Mouse (Mus musculus): ENCODE measurements at regions not wholly inside any gene's neighbourhood (a gene's known extent, or its start where the extent isn't known, plus 50 kb on each side); places are given as distances from the start of the nearest gene placed in this dataset.
A peak's percentile ranks its signal among the peaks of the same experiment; 100 is the strongest.

DNA sequence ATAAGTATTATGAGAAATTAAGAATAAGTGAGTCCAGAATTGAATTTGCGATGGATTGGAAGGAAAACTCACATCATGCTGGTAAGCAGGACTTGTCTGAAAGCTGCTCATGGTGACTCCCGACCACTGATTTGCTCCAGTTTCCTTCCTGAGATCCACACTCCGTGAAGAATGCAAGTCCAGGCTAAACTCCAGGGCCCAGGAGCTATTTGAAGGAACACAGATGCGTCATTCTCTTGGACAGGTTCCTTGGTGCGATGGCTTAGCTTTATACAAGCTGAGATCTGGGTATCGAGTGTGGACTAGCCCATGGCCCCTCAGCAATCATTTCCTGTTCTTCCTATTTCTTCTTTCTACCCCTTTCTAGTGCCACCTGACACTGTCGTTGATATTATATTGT lies 192.3 kb upstream of the Zfp64 start:
- no peak for DNase-seq (ENCODE audit: low spot score)

DNA sequence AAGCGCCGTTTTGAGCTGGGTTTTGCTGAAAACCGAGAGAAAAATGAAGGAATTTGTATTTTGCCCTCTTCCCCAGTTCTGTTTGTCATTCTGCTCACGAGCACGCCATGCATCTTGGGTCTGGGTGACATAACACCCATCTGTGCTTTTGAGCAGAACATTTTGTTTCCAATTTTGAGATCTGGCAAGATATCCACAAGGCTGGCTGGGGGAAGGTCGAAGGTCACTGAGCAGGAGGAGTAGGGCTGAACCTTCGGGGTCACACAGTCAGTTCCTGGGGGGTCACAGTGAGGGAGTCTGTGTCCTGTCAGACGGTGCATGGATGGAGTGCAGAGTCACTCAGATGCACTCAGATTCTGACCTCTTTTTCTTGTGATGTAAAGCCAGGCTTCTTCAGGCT lies 186.8 kb upstream of the Zfp64 start:
- DNase-seq (ENCODE audit: low spot score): no peak

- DNase-seq (ENCODE audit: low spot score): no peak
Observed at GRCm38 (mm10) chr2:169133855-169134254, 178.5 kb upstream of the Zfp64 start.

DNA sequence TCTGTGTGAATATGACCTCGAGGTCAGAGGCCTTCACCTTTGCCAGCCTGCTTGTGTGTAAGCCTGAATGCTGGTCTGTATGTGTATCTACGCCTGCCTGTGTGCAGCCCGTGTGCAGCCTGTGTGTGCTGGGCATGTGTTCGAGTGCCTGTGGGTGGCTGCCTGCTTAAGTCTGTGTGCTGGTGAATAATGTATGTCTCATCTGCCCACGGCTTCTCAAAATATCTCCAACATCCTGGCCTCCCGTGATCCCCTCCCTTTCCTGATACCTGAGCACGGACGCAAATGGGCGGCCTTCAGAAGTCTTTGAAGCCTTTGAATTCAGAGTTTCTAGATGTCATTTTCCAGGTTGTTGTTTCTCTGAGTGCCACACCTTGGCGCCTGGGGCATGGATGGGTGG lies 170.1 kb upstream of the Zfp64 start:
- no peak for DNase-seq (ENCODE audit: low spot score)

- DNase-seq (ENCODE audit: low spot score): no peak
Observed at GRCm38 (mm10) chr2:169122887-169123286, 167.5 kb upstream of the Zfp64 start.

DNA sequence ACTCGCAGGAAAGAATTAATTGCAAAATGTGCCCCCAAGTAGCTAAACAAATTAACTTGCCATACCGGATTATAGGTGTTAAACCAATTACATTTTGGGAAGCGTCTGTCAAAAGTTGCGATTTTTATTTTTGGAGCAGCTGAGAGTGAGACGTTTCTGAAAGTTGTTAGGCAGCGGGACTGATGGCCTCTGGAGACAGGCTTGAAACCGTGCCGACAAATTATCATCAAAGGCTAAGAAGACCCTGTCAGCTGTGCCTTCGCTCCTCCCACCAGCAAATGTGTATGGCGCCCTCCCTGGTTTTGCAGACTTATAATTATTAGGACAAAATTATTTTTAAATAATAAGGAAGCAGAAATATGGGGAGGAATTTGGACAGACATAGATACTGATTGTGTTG lies 161.5 kb upstream of the Zfp64 start:
- DNase-seq (ENCODE audit: low spot score): no peak

DNA sequence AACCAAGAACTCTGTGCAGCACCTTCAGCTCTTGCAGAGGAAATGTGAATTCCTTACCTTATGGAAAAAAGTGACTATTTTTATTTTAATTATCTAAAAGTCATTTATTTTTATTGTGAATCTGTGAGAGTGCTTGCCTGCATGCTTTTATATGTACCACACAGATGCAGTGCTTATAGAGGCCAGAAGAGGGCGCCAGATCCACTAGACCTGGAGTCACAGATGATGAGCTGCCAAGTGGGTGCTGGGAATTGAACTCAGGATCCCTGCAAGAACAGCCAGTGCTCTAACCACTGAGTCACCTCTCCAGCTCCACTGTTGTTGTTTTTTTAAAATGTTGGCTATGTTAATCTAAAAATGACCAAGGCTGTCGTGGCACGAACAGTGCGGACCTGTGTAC lies 153.7 kb upstream of the Zfp64 start:
- DNase-seq (ENCODE audit: low spot score): peak; percentile 27

DNA sequence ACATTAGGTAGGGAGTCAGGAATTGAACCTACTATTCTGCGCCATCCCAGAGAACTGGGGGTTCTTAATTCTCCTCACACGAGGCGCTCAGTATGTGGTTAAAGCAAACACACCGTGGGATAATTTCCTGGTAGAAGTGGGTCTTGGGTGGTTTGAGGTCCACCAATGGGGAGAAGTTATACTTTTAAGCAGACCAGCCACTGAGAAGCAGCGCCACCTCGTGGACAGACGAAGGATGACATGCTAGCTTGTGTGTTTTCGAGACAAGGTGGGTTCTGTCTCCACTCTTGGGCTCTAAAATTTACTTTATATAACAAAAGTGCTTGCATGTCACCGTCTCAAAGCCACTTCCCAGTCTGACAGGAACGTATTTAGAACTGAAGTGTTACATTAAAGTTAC lies 152.7 kb upstream of the Zfp64 start:
- DNase-seq (ENCODE audit: low spot score): peak; percentile 71

GRCm38 (mm10) chr2:169101506-169102261 lies 146.3 kb upstream of the Zfp64 start:
- DNase-seq (ENCODE audit: low spot score): no peak

DNA sequence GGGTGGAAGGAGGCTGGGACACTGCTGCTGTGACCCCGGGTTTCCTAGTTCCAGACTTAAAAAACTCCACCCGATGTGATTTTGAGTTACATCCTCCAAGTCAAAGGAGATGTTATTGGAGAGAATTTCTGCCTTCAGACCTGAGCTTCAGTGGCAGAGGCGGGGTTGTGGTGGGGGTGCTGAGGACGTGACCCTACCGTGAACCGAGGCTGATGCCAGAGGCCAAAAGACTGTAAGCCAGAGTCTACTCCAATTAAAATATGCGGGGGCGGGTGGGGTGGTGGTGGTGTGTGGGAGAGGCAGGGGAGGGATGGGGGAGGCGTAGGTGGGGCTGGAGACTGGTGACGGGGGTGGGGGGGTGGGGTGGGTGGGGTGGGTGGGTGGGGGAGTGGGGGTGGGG lies 145.1 kb upstream of the Zfp64 start:
- no peak for DNase-seq (ENCODE audit: low spot score)

GRCm38 (mm10) chr2:169099678-169100077 lies 144.3 kb upstream of the Zfp64 start:
- DNase-seq (ENCODE audit: low spot score): no peak

DNA sequence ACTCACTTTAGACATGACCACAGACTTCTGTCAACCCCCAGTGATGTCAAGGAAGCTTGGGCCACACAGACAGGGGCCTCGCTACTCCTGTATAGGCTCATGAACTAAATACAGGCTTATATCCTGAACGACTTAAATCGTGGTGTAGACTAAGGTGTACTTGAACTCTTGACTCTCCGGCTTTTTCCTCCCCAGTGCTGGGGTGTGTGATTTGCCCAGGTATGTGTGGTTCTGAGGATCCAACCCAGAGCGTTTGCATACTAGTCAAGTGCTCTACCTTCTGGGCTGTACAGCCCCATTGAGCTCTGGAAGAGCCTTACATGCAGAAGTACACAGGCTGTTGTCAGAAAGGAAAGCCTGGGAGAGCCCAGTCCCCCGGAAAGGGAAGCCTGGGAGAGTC lies 143.2 kb upstream of the Zfp64 start:
- DNase-seq (ENCODE audit: low spot score): no peak

GRCm38 (mm10) chr2:169094011-169094754 lies 138.8 kb upstream of the Zfp64 start:
- no peak for DNase-seq (ENCODE audit: low spot score)

- no peak for DNase-seq (ENCODE audit: low spot score)
Observed at GRCm38 (mm10) chr2:169090256-169090655, 134.9 kb upstream of the Zfp64 start.

DNA sequence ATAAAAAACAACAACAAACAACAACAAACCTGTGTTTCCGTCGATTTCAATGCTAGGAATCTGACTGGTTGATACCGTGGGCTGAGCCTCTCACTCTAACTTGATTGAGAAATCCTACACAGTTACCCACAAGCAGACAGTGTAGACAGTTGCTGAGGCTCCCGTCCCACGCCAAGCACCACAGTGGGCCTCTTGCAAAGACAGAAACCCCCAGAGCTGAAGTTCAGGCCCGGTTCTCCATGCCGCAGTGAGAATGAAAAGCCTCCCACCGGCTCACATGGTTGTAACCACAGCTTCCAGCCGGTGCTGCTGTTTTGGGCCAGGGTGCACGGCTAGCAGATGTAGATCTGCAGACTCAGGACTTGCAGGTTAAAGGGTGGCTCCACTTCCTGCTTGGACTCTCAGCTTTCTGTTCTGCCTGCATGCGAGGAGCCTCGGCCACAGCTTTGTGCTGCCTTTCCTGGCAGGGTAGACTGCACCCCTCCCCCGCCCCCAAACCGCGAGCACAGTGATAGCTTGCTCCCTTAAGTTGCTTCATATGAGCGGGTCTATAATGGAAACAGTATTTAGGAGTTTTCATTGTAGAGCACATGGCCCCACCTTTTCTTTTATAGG lies 133.6 kb upstream of the Zfp64 start:
- peak; percentile 63 for DNase-seq (ENCODE audit: low spot score)

GRCm38 (mm10) chr2:169088301-169088700 lies 132.9 kb upstream of the Zfp64 start:
- no peak for DNase-seq (ENCODE audit: low spot score)

DNA sequence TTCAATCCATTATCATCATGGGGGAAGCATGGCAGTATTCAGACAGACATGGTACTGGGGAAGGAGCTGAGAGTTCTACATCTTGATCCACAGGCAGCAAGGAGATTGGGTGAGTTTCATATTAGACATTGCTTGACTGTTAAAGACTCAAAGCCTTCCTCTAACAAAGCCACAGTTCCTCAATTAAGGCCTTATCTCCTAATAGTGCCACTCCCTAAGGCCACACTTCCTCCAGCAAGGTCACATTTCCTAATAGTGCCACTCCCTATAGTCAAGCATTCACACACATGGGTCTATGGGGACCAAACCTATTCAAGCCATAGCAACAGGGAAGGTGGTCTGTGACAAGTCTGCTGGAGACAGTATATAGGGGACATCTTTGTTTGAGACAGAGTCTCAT lies 115.9 kb upstream of the Zfp64 start:
- DNase-seq (ENCODE audit: low spot score): no peak

- DNase-seq (ENCODE audit: low spot score): no peak
Observed at GRCm38 (mm10) chr2:169065166-169065698, 109.8 kb upstream of the Zfp64 start.

DNA sequence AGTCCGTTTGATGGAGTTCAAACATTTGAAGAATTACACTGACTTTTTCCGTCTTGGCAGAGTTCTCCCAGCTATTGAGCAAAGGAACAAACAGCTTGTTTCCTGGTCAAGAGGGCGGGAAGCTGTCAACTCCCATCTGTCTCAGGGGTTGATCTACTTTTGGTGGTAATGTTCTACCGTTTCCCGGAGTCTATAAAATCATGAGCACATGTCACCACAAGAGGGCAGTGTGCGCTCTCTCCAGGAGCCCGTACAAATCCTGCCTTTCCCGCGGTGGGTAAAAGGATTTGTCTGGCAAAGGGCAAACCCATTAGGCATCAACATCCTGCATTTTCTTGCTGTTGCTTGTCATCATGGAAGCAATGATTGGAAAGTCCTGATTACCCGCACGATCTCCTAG lies 106.1 kb upstream of the Zfp64 start:
- peak; percentile 73 for DNase-seq (ENCODE audit: low spot score)

DNA sequence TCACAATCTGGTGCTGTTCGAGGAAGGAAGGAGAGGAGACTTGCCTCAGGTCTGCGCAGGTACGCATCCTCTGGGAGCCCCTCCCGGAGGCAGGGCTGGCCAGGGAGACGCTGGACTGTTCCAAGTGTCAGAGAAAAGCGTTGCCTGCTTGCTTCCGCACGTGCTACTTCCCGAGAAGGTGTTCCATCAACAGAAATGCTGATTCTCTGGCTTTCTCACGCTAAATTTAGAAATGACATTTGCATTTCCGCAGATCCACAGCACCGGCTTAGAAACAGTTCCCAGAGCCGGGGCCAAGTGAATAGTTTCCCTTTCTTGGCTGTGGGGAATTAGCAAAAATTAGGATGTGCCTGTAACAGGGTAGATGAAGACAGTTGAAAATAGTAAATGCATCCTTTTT lies 105.1 kb upstream of the Zfp64 start:
- DNase-seq (ENCODE audit: low spot score): no peak

DNA sequence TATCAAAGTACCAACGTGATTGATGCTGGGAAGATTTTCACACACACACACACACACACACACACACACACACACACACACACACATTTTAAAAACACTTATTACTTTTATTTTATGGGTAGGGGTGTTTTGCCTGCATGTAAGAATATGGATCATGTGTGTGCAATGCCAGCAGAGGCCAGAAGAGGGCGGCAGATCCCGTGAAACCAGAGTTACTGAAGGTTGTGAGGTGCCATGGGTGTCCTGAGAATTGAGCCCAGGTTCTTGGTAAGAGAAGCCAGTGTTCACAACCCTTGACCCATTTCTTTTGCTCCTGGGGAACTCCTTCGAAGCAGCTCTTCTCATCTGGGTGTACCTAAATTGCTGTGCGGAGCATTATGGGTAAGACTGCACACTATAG lies 102.4 kb upstream of the Zfp64 start:
- no peak for DNase-seq (ENCODE audit: low spot score)

GRCm38 (mm10) chr2:169049947-169050346 lies 94.6 kb upstream of the Zfp64 start:
- DNase-seq (ENCODE audit: low spot score): no peak
